Mouse (Mus musculus) liver, embryonic 14.5 days (tissue): Measurements from ENCODE around the gene Olfr1373.
"Not testable (repeated sequence)": the region's sequence is repeated elsewhere in the genome, so short reads cannot be mapped to it uniquely, and the experiment has no call there.

Source experiments
- CTCF ChIP-seq: IDR thresholded peaks from 2 replicates; pipeline ENCODE4 v1.5.1; 2016; ENCODE audit warnings: antibody characterized with exemption, low read depth, control low read depth
- EP300 ChIP-seq: IDR thresholded peaks from 2 replicates; pipeline ENCODE4 v1.6.1; 2016; ENCODE audit warnings: antibody characterized with exemption, low read depth

- TF ChIP-seq EP300, CTCF: not testable (repeated sequence)
Measured at GRCm38 (mm10) chr11:52179897-52180296, 34.6 kb upstream of the Olfr1373 start.
